Mouse (Mus musculus) hindbrain, postnatal 0 days (tissue): ENCODE results near the gene Ddx50. TPM values are rescaled to one million over a fixed set of nuclear protein-coding genes. Genes with fewer than 3 reads are reported as not detected.
A peak's percentile ranks its signal among the peaks of the same experiment; 100 is the strongest.

Source experiments
- ATAC-seq: fragments of 200-750 bp; cut with Nextera tagmentation; 2 replicates; pipeline ENCODE4 v1.8.0; 2017; ENCODE audit warnings: mild to moderate bottlenecking, moderate TSS enrichment, moderate library complexity
- DNase-seq: peaks from one replicate; pipeline ENCODE4 v3.0.0-alpha.2; 2015; ENCODE audit warnings: low spot score
- H3K27ac ChIP-seq: fragments of 300-500 bp; sonication (generic); 2 replicates; pipeline ENCODE4 v1.5.1; 2014; ENCODE audit warnings: mild to moderate bottlenecking
- H3K27me3 ChIP-seq: fragments of 300-500 bp; sonication (generic); 2 replicates; pipeline ENCODE4 v1.6.1; 2014; ENCODE audit warnings: low read length, mixed read lengths; ENCODE audit not compliant: insufficient read depth
- H3K36me3 ChIP-seq: fragments of 300-500 bp; sonication (generic); 2 replicates; pipeline ENCODE4 v1.6.1; 2014; ENCODE audit warnings: low read length, mixed read lengths; ENCODE audit not compliant: insufficient read depth
- H3K4me1 ChIP-seq: fragments of 300-500 bp; sonication (generic); 2 replicates; pipeline ENCODE4 v1.6.1; 2014; ENCODE audit warnings: antibody characterized with exemption, low read length, mixed read lengths; ENCODE audit not compliant: insufficient read depth
- H3K4me2 ChIP-seq: fragments of 300-500 bp; sonication (generic); 2 replicates; pipeline ENCODE4 v1.6.1; 2014; ENCODE audit warnings: low read depth, mild to moderate bottlenecking, low read length, moderate library complexity, mixed read lengths
- H3K4me3 ChIP-seq: fragments of 300-500 bp; sonication (generic); 2 replicates; pipeline ENCODE4 v1.5.1; 2014; ENCODE audit warnings: low read length
- H3K9ac ChIP-seq: fragments of 300-500 bp; sonication (generic); replicated peaks from 2 replicates; pipeline ENCODE4 v1.6.1; 2014; ENCODE audit warnings: mild to moderate bottlenecking, low read length, moderate library complexity, mixed read lengths
- H3K9me3 ChIP-seq: fragments of 300-500 bp; sonication (generic); 2 replicates; pipeline ENCODE4 v1.6.1; 2016; ENCODE audit warnings: low read length, mixed read lengths
- CTCF ChIP-seq: IDR thresholded peaks from 2 replicates; pipeline ENCODE4 v1.5.1; 2016; ENCODE audit warnings: antibody characterized with exemption, control low read depth, low read depth
- WGBS: fragments of 180-500 bp; shearing (Covaris S2); extraction: QIAGEN DNeasy Blood & Tissue Kit; methylation state at CpG from one replicate; pipeline ENCODE4 v1.1.7; 2014; 5-methylcytosine and 5-hydroxymethylcytosine counted together
- microRNA-seq, 2 experiments: library from miRNA; unstranded; fragments of <30 nt; microRNA quantifications; one replicate each; pipeline ENCODE4; 2016
- polyA plus RNA-seq: library from polyadenylated mRNA; unstranded; fragments of >200 nt; fragmentation: Nextera tagmentation; extraction: Ambion mirVana; gene quantifications from 2 replicates; pipeline ENCODE4 v1.2.1, GENCODE M21; 2015
- total RNA-seq: library from RNA; depleted of rRNA; stranded (reverse); fragments of >200 nt; gene quantifications from 2 replicates; pipeline ENCODE4 v1.2.3, GENCODE M21; 2014; rRNA removed

The Ddx50 gene
- total and polyA plus RNA-seq, 2 experiments from 2014 or later: 27.5 to 77.5 TPM

GRCm38 (mm10) chr10:62577673-62578337 lies 73.2 kb downstream of the Ddx50 start:
- Histone ChIP-seq H3K9me3 (no peaks in the 10 kb centered on the region), H3K4me1 (peaks cover 12% of the 10 kb centered on the region), H3K4me3 (peak overlapping the region; percentile 92), H3K27me3 (no peaks in the 10 kb centered on the region), H3K9ac (peak overlapping the region; percentile 82), H3K27ac (peak overlapping the region; percentile 86), H3K4me2 (peak overlapping the region; percentile 86), H3K36me3 (peaks cover 48% of the 10 kb centered on the region)
- ATAC-seq (peak; percentile 85), DNase-seq (no peak)
- 2% methylated on average over 54 of the region's 54 CpGs for WGBS
- peak; percentile 38 for TF ChIP-seq CTCF

- TF ChIP-seq CTCF: no peak
- Histone ChIP-seq H3K36me3 (peaks cover 38% of the 10 kb centered on the region), H3K27ac (no peak overlapping the region), H3K4me3 (no peak overlapping the region), H3K27me3 (no peaks in the 10 kb centered on the region), H3K9me3 (no peaks in the 10 kb centered on the region), H3K9ac (no peak overlapping the region), H3K4me2 (no peak overlapping the region), H3K4me1 (peaks cover 12% of the 10 kb centered on the region)
- DNase-seq: no peak
- WGBS: 88% methylated on average over 13 of the region's 13 CpGs
- no peak for ATAC-seq
Observed at GRCm38 (mm10) chr10:62575001-62575400, 76.0 kb downstream of the Ddx50 start.

GRCm38 (mm10) chr10:62570126-62570871 lies 80.7 kb downstream of the Ddx50 start:
- no peaks in the 10 kb centered on the region for H3K9me3 ChIP-seq
- no peak for TF ChIP-seq CTCF
- no peaks in the 10 kb centered on the region for H3K27me3 ChIP-seq
- no peak overlapping the region for H3K4me3 ChIP-seq
- H3K27ac ChIP-seq: no peak overlapping the region
- DNase-seq: no peak
- H3K4me1 ChIP-seq: no peaks in the 10 kb centered on the region
- H3K4me2 ChIP-seq: no peak overlapping the region
- H3K36me3 ChIP-seq: peaks cover 62% of the 10 kb centered on the region
- WGBS: 93% methylated on average over 7 of the region's 7 CpGs
- ATAC-seq: no peak
- no peak overlapping the region for H3K9ac ChIP-seq

- H3K9me3 ChIP-seq: no peaks in the 10 kb centered on the region
- 93% methylated on average over 4 of the region's 4 CpGs for WGBS
- no peak overlapping the region for H3K4me2 ChIP-seq
- no peak overlapping the region for H3K4me3 ChIP-seq
- H3K27me3 ChIP-seq: no peaks in the 10 kb centered on the region
- no peak for TF ChIP-seq CTCF
- H3K27ac ChIP-seq: no peak overlapping the region
- no peaks in the 10 kb centered on the region for H3K4me1 ChIP-seq
- DNase-seq (no peak), ATAC-seq (no peak)
- H3K9ac ChIP-seq: no peak overlapping the region
- H3K36me3 ChIP-seq: peaks cover 61% of the 10 kb centered on the region
Observed at GRCm38 (mm10) chr10:62568861-62569260, 82.2 kb downstream of the Ddx50 start.

Small RNAs within 50 kb of the gene (microRNA-seq; reads per million reads assigned to microRNA genes)
- gene Mir7215: 0 reads per million in 2 experiments

Other genes starting within 250 kb of the Ddx50 start
- 2.1 and 2.5 TPM in 2 replicates for gene Hkdc1, start 228.7 kb downstream of the Ddx50 start, total RNA-seq
- 0.82 and 1.1 TPM in 2 replicates for gene Hkdc1, start 228.7 kb downstream of the Ddx50 start, polyA plus RNA-seq
- 1.9 and 2.4 TPM in 2 replicates for gene 4930507D05Rik, start 201.7 kb downstream of the Ddx50 start, total RNA-seq
- gene 4930507D05Rik, start 201.7 kb downstream of the Ddx50 start, polyA plus RNA-seq: 1.0 and 1.5 TPM in 2 replicates
- gene Supv3l1, start 201.5 kb downstream of the Ddx50 start, total RNA-seq: 24.8 and 25.8 TPM in 2 replicates
- 15.8 and 16.7 TPM in 2 replicates for gene Supv3l1, start 201.5 kb downstream of the Ddx50 start, polyA plus RNA-seq
- gene Vps26a, start 164.4 kb downstream of the Ddx50 start, total RNA-seq: 21.6 and 21.8 TPM in 2 replicates
- gene Vps26a, start 164.4 kb downstream of the Ddx50 start, polyA plus RNA-seq: 45.7 and 52.4 TPM in 2 replicates
- 6.5 and 7.4 TPM in 2 replicates for gene Srgn, start 123.8 kb downstream of the Ddx50 start, total RNA-seq
- 20.8 and 22.0 TPM in 2 replicates for gene Srgn, start 123.8 kb downstream of the Ddx50 start, polyA plus RNA-seq
- gene Kif1bp, start 72.8 kb downstream of the Ddx50 start, total RNA-seq: 78.2 and 99.3 TPM in 2 replicates
- 69.6 and 71.2 TPM in 2 replicates for gene Kif1bp, start 72.8 kb downstream of the Ddx50 start, polyA plus RNA-seq
- 15.8 and 20.5 TPM in 2 replicates for gene Ddx21, start 48.9 kb downstream of the Ddx50 start, total RNA-seq
- 10.0 and 10.1 TPM in 2 replicates for gene Ddx21, start 48.9 kb downstream of the Ddx50 start, polyA plus RNA-seq
- gene Stox1, start 74.9 kb upstream of the Ddx50 start, total RNA-seq: 3.9 and 5.2 TPM in 2 replicates
- 3.6 and 4.8 TPM in 2 replicates for gene Stox1, start 74.9 kb upstream of the Ddx50 start, polyA plus RNA-seq
- gene Ccar1, start 141.1 kb upstream of the Ddx50 start, total RNA-seq: 54.9 and 74.7 TPM in 2 replicates
- 78.3 and 81.7 TPM in 2 replicates for gene Ccar1, start 141.1 kb upstream of the Ddx50 start, polyA plus RNA-seq